Mouse (Mus musculus) neural tube, embryonic 13.5 days (tissue): ENCODE data around the gene Mrps34. TPM values are rescaled to one million over a fixed set of nuclear protein-coding genes. Genes with fewer than 3 reads are reported as not detected.

Experiments used
- ATAC-seq: fragments of 200-750 bp; cut with Nextera tagmentation; 2 replicates; pipeline ENCODE4 v1.8.0; 2017; ENCODE audit warnings: low read depth, mild to moderate bottlenecking, moderate TSS enrichment, moderate library complexity
- H3K27ac ChIP-seq: fragments of 300-500 bp; sonication (generic); replicated peaks from 2 replicates; pipeline ENCODE4 v1.5.1; 2015; ENCODE audit warnings: moderate library complexity, mild to moderate bottlenecking, inconsistent platforms
- H3K27me3 ChIP-seq: fragments of 300-500 bp; sonication (generic); 2 replicates; pipeline ENCODE4 v1.6.1; 2015; ENCODE audit warnings: mild to moderate bottlenecking, inconsistent platforms
- H3K36me3 ChIP-seq: fragments of 300-500 bp; sonication (generic); 2 replicates; pipeline ENCODE4 v1.6.1; 2015; ENCODE audit warnings: mild to moderate bottlenecking, inconsistent platforms
- H3K4me1 ChIP-seq: fragments of 300-500 bp; sonication (generic); replicated peaks from 2 replicates; pipeline ENCODE4 v1.6.1; 2015; ENCODE audit warnings: inconsistent platforms
- H3K4me2 ChIP-seq: fragments of 300-500 bp; sonication (generic); 2 replicates; pipeline ENCODE4 v1.6.1; 2015; ENCODE audit warnings: inconsistent platforms, mild to moderate bottlenecking, moderate library complexity
- H3K4me3 ChIP-seq: fragments of 300-500 bp; sonication (generic); 2 replicates; pipeline ENCODE4 v1.5.1; 2015; ENCODE audit warnings: mild to moderate bottlenecking, inconsistent platforms
- H3K9ac ChIP-seq: fragments of 300-500 bp; sonication (generic); 2 replicates; pipeline ENCODE4 v1.6.1; 2015; ENCODE audit warnings: moderate library complexity, mild to moderate bottlenecking, inconsistent platforms
- H3K9me3 ChIP-seq: fragments of 300-500 bp; sonication (generic); 2 replicates; pipeline ENCODE4 v1.6.1; 2016; ENCODE audit warnings: inconsistent platforms
- WGBS: fragments of 180-500 bp; shearing (Covaris S2); methylation state at CpG from one replicate; pipeline ENCODE4 v1.1.7; 2015; 5-methylcytosine and 5-hydroxymethylcytosine counted together
- polyA plus RNA-seq: library from polyadenylated mRNA; unstranded; fragments of >200 nt; fragmentation: Nextera tagmentation; extraction: Ambion mirVana; gene quantifications from 2 replicates; pipeline ENCODE4 v1.2.1, GENCODE M21; 2015

Gene Mrps34
- polyA plus RNA-seq, 1 experiment from 2014 or later, result 85.7 TPM

GRCm38 (mm10) chr17:24885356-24886133, 9.4 kb upstream of the Mrps34 start:
- Histone ChIP-seq H3K4me1 (peaks cover 33% of the 10 kb centered on the region), H3K4me2 (peak overlapping the region; percentile 83), H3K27me3 (no peaks in the 10 kb centered on the region), H3K36me3 (peaks cover 35% of the 10 kb centered on the region), H3K9ac (peak overlapping the region; percentile 69), H3K27ac (no peak overlapping the region), H3K4me3 (peak overlapping the region; percentile 80), H3K9me3 (no peaks in the 10 kb centered on the region)
- 24% methylated on average over 22 of the region's 22 CpGs for WGBS
- ATAC-seq, result no peak

- WGBS, result under 1% methylated on average over 69 of the region's 69 CpGs
- peaks cover 43% of the 10 kb centered on the region for H3K36me3 ChIP-seq
- H3K4me2 ChIP-seq, result peak within 1 kb of the TSS; percentile 88
- H3K27ac ChIP-seq, result peak within 1 kb of the TSS; percentile 77
- peak within 1 kb of the TSS; percentile 84 for H3K9ac ChIP-seq
- H3K4me3 ChIP-seq, result peak within 1 kb of the TSS; percentile 80
- ATAC-seq, result peak; percentile 96
- no peaks in the 10 kb centered on the region for H3K27me3 ChIP-seq
- H3K4me1 ChIP-seq, result peaks cover 33% of the 10 kb centered on the region
- no peaks in the 10 kb centered on the region for H3K9me3 ChIP-seq
These were observed 8.6 kb upstream of the Mrps34 start, which contains the start of the genes Nubp2 and Spsb3 for GRCm38 (mm10) chr17:24886134-24886931. Gene Nubp2 (minus strand): TSS chr17:24886349. Gene Spsb3 (plus strand): TSS chr17:24886643.

- peak overlapping the region; percentile 80 for H3K4me3 ChIP-seq
- peaks cover 33% of the 10 kb centered on the region for H3K4me1 ChIP-seq
- H3K27me3 ChIP-seq, result no peaks in the 10 kb centered on the region
- ATAC-seq, result peak; percentile 58
- no peaks in the 10 kb centered on the region for H3K9me3 ChIP-seq
- H3K9ac ChIP-seq, result peak overlapping the region; percentile 84
- H3K4me2 ChIP-seq, result peak overlapping the region; percentile 88
- H3K36me3 ChIP-seq, result peaks cover 49% of the 10 kb centered on the region
- H3K27ac ChIP-seq, result peak overlapping the region; percentile 77
- WGBS, result 1% methylated on average over 18 of the region's 18 CpGs
These were observed 8.0 kb upstream of the Mrps34 start for GRCm38 (mm10) chr17:24886932-24887271.

- H3K27ac ChIP-seq, result no peak overlapping the region
- peaks cover 54% of the 10 kb centered on the region for H3K36me3 ChIP-seq
- peak overlapping the region; percentile 84 for H3K9ac ChIP-seq
- H3K9me3 ChIP-seq, result no peaks in the 10 kb centered on the region
- H3K27me3 ChIP-seq, result no peaks in the 10 kb centered on the region
- peak overlapping the region; percentile 88 for H3K4me2 ChIP-seq
- ATAC-seq, result no peak
- whole genome bisulfite sequencing, result 68% methylated on average over 18 of the region's 18 CpGs
- H3K4me3 ChIP-seq, result peak overlapping the region; percentile 80
- peaks cover 33% of the 10 kb centered on the region for H3K4me1 ChIP-seq
These were observed 7.4 kb upstream of the Mrps34 start for GRCm38 (mm10) chr17:24887291-24888080.

- H3K36me3 ChIP-seq, result peaks cover 52% of the 10 kb centered on the region
These were observed 6.1 kb upstream of the Mrps34 start for GRCm38 (mm10) chr17:24888862-24889261.

GRCm38 (mm10) chr17:24890151-24891092, 4.5 kb upstream of the Mrps34 start:
- ATAC-seq, result no peak
- 91% methylated on average over 19 of the region's 19 CpGs for WGBS
- Histone ChIP-seq H3K9me3 (no peaks in the 10 kb centered on the region), H3K4me2 (no peak overlapping the region), H3K36me3 (peaks cover 49% of the 10 kb centered on the region), H3K4me1 (peaks cover 45% of the 10 kb centered on the region), H3K27ac (no peak overlapping the region), H3K9ac (no peak overlapping the region), H3K27me3 (no peaks in the 10 kb centered on the region), H3K4me3 (no peak overlapping the region)

More at GRCm38 (mm10) chr17:24888862-24889261, 6.1 kb upstream of the Mrps34 start:
- no peak for ATAC-seq
- Histone ChIP-seq H3K27me3 (no peaks in the 10 kb centered on the region), H3K4me2 (peak overlapping the region; percentile 88; the same call in 1 of the 2 replicates), H3K27ac (no peak overlapping the region), H3K4me3 (no peak overlapping the region), H3K9me3 (no peaks in the 10 kb centered on the region), H3K4me1 (peaks cover 44% of the 10 kb centered on the region), H3K9ac (0 out of 2 replicates have a peak overlapping the region, but pooled peaks have one; percentile 26)
- 96% methylated on average over 3 of the region's 3 CpGs for WGBS

GRCm38 (mm10) chr17:24891321-24891720, 3.6 kb upstream of the Mrps34 start:
- no peaks in the 10 kb centered on the region for H3K27me3 ChIP-seq
- WGBS, result 89% methylated on average over 13 of the region's 13 CpGs
- H3K36me3 ChIP-seq, result peaks cover 49% of the 10 kb centered on the region
- no peak overlapping the region for H3K27ac ChIP-seq
- H3K4me2 ChIP-seq, result no peak overlapping the region
- no peak overlapping the region for H3K9ac ChIP-seq
- ATAC-seq, result no peak
- H3K9me3 ChIP-seq, result no peaks in the 10 kb centered on the region
- peaks cover 49% of the 10 kb centered on the region for H3K4me1 ChIP-seq
- H3K4me3 ChIP-seq, result no peak overlapping the region

- H3K9ac ChIP-seq, result no peak overlapping the region
- no peaks in the 10 kb centered on the region for H3K9me3 ChIP-seq
- WGBS, result 86% methylated on average over 12 of the region's 12 CpGs
- ATAC-seq, result no peak
- H3K36me3 ChIP-seq, result peaks cover 57% of the 10 kb centered on the region
- no peak overlapping the region for H3K4me2 ChIP-seq
- H3K4me3 ChIP-seq, result no peak overlapping the region
- H3K27ac ChIP-seq, result no peak overlapping the region
- no peaks in the 10 kb centered on the region for H3K27me3 ChIP-seq
- H3K4me1 ChIP-seq, result peaks cover 54% of the 10 kb centered on the region
These were observed 2.1 kb upstream of the Mrps34 start for GRCm38 (mm10) chr17:24892785-24893184.

GRCm38 (mm10) chr17:24893276-24893675, 1.6 kb upstream of the Mrps34 start:
- no peak for ATAC-seq
- peaks cover 54% of the 10 kb centered on the region for H3K4me1 ChIP-seq
- peaks cover 62% of the 10 kb centered on the region for H3K36me3 ChIP-seq
- H3K27me3 ChIP-seq, result no peaks in the 10 kb centered on the region
- no peaks in the 10 kb centered on the region for H3K9me3 ChIP-seq
- 0 out of 2 replicates have a peak overlapping the region, but pooled peaks have one; percentile 85 for H3K4me3 ChIP-seq
- no peak overlapping the region for H3K27ac ChIP-seq
- 94% methylated on average over 2 of the region's 2 CpGs for WGBS
- peak overlapping the region; percentile 100; the same call in 1 of the 2 replicates for H3K4me2 ChIP-seq
- no peak overlapping the region for H3K9ac ChIP-seq

GRCm38 (mm10) chr17:24894061-24894994, 588 bp upstream of the Mrps34 start:
- Histone ChIP-seq H3K4me2 (peak overlapping the region; percentile 100), H3K27me3 (no peaks in the 10 kb centered on the region), H3K36me3 (peaks cover 67% of the 10 kb centered on the region), H3K27ac (peak overlapping the region; percentile 88), H3K4me1 (peaks cover 52% of the 10 kb centered on the region), H3K4me3 (peak overlapping the region; percentile 85), H3K9me3 (no peaks in the 10 kb centered on the region), H3K9ac (peak overlapping the region; percentile 95)
- 12% methylated on average over 31 of the region's 31 CpGs for WGBS
- ATAC-seq, result peak; percentile 17; the same call in 1 of the 2 replicates
